Mouse (Mus musculus) limb, embryonic 14.5 days (tissue): ENCODE results near the gene Nsd2. TPM values are rescaled to one million over a fixed set of nuclear protein-coding genes. Genes with fewer than 3 reads are reported as not detected.

ENCODE experiments used
- ATAC-seq: fragments of 200-750 bp; cut with Nextera tagmentation; 2 replicates; pipeline ENCODE4 v1.8.0; 2017; ENCODE audit warnings: low read depth, moderate number of reproducible peaks, moderate TSS enrichment; ENCODE audit not compliant: low FRiP score
- DNase-seq: peaks from one replicate; pipeline ENCODE4 v3.0.0-alpha.2; 2015; ENCODE audit warnings: low spot score
- H3K27ac ChIP-seq: fragments of 300-500 bp; sonication (generic); replicated peaks from 2 replicates; pipeline ENCODE4 v1.5.1; 2014; ENCODE audit warnings: low read depth, mild to moderate bottlenecking, low read length, moderate library complexity, mixed read lengths
- H3K27me3 ChIP-seq: fragments of 300-500 bp; sonication (generic); 2 replicates; pipeline ENCODE4 v1.6.1; 2014; ENCODE audit warnings: low read length, mixed read lengths; ENCODE audit not compliant: control insufficient read depth, insufficient read depth
- H3K36me3 ChIP-seq: fragments of 300-500 bp; sonication (generic); 2 replicates; pipeline ENCODE4 v1.6.1; 2014; ENCODE audit warnings: mild to moderate bottlenecking, low read length, moderate library complexity, mixed read lengths; ENCODE audit not compliant: control insufficient read depth, insufficient read depth
- H3K4me1 ChIP-seq: fragments of 300-500 bp; sonication (generic); 2 replicates; pipeline ENCODE4 v1.6.1; 2014; ENCODE audit warnings: antibody characterized with exemption, low read length, mixed read lengths; ENCODE audit not compliant: control insufficient read depth, insufficient read depth
- H3K4me2 ChIP-seq: fragments of 300-500 bp; sonication (generic); replicated peaks from 2 replicates; pipeline ENCODE4 v1.6.1; 2014; ENCODE audit warnings: low read depth, mild to moderate bottlenecking, low read length, moderate library complexity; ENCODE audit not compliant: severe bottlenecking
- H3K4me3 ChIP-seq: fragments of 300-500 bp; sonication (generic); replicated peaks from 2 replicates; pipeline ENCODE4 v1.5.1; 2014; ENCODE audit warnings: low read length
- H3K9ac ChIP-seq: fragments of 300-500 bp; sonication (generic); 2 replicates; pipeline ENCODE4 v1.6.1; 2014; ENCODE audit warnings: mild to moderate bottlenecking, low read depth, low read length, moderate library complexity; ENCODE audit not compliant: severe bottlenecking
- H3K9me3 ChIP-seq: fragments of 300-500 bp; sonication (generic); 2 replicates; pipeline ENCODE4 v1.6.1; 2016; ENCODE audit warnings: low read length; ENCODE audit not compliant: control insufficient read depth
- POLR2A ChIP-seq: fragments of 200-500 bp; IDR thresholded peaks from 2 replicates; pipeline ENCODE4 v1.8.0; 2012; ENCODE audit warnings: inconsistent platforms, mild to moderate bottlenecking, moderate library complexity, borderline replicate concordance; ENCODE audit not compliant: insufficient read depth, insufficient read length; ENCODE audit errors: extremely low read depth
- WGBS: fragments of 180-500 bp; shearing (Covaris S2); extraction: QIAGEN DNeasy Blood & Tissue Kit; methylation state at CpG from one replicate; pipeline ENCODE4 v1.1.7; 2014; 5-methylcytosine and 5-hydroxymethylcytosine counted together
- polyA plus RNA-seq, 2 experiments: library from polyadenylated mRNA; depleted of rRNA in 1 of 2; stranded (reverse) in 1 of 2; unstranded in 1 of 2; fragments of >200 nt; fragmentation: Nextera tagmentation in 1 of 2; extraction: Ambion mirVana in 1 of 2; gene quantifications; 2 replicates each; pipeline versions ENCODE4 v1.2.1 to v1.2.3; 2012 to 2014

The Nsd2 gene
- polyA plus RNA-seq, 2 experiments, result 46.6 to 50.7 TPM

- H3K9ac ChIP-seq, result no peak overlapping the region
- H3K4me3 ChIP-seq, result no peak overlapping the region
- 96% methylated on average over 2 of the region's 2 CpGs for WGBS
- no peak for TF ChIP-seq POLR2A
- no peak overlapping the region for H3K4me2 ChIP-seq
- ATAC-seq (no peak), DNase-seq (no peak)
- H3K4me1 ChIP-seq, result no peaks in the 10 kb centered on the region
- no peak overlapping the region for H3K27ac ChIP-seq
- H3K9me3 ChIP-seq, result no peaks in the 10 kb centered on the region
- H3K27me3 ChIP-seq, result no peaks in the 10 kb centered on the region
- peaks cover 64% of the 10 kb centered on the region for H3K36me3 ChIP-seq
These were observed 99.5 kb downstream of the Nsd2 start for GRCm38 (mm10) chr5:33920037-33920436.

DNA sequence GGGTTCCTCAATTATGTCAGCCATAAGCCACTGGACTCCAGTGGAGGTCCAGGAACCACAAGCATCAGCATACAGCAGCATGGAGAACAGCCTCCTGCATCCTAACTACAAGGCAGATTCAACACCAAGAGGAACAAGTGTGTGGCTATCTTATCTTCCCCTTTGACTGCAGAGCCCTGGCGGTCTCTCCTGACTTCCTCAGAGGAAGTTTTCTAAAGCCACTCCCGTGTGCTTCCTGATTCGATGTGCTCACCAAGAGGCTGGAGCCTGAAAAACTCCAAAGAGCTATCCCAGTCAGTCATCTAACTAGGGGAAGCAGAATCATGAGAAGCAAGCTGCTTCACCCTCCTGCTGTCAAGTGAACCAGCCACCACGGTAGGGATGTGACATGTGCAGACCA, 100.4 kb downstream of the Nsd2 start:
- peaks cover 60% of the 10 kb centered on the region for H3K36me3 ChIP-seq
- H3K9me3 ChIP-seq, result no peaks in the 10 kb centered on the region
- no peak for ATAC-seq

DNA sequence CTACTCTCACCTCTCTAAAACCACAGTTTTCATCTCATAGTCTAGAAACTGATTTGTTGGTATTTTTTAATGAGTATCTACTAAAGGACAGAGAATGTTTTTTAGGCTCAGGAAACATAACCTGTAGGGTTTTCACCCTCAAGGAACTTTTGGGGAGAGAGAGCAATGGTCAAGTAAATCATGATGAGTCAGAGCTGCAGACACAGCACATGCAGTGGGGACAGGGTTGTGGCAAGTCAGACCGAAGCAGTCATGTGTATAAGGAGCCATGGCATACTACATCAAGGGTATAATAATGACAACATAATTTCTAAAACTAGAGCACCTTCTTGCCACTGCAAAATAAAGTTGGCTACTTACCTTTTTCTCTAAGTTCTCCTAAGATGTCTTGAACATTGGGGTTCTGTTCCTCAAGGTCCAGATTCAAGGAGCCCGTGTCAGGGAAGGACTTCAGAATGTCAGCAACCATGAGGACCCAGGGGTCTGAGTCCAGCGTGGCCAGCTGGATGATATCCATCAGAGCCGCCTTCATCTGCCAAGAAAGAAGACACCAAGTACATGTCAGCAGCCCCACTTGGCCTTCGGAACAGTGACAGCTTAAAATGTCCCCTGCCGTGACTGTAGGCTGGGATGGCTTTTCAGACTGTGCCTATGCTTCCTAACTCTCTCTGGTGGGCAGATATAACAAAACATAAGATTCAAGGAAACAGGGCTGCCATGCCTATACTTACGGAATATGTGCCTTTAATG, 101.1 kb downstream of the Nsd2 start:
- no peak for ATAC-seq
- Histone ChIP-seq H3K36me3 (peaks cover 53% of the 10 kb centered on the region), H3K4me3 (no peak overlapping the region), H3K9me3 (no peaks in the 10 kb centered on the region), H3K27me3 (no peaks in the 10 kb centered on the region), H3K4me1 (no peaks in the 10 kb centered on the region), H3K9ac (no peak overlapping the region), H3K27ac (no peak overlapping the region), H3K4me2 (no peak overlapping the region)
- DNase-seq, result no peak
- WGBS, result 91% methylated on average over 7 of the region's 7 CpGs
- no peak for TF ChIP-seq POLR2A

More for the DNA sequence above, 100.4 kb downstream of the Nsd2 start:
- H3K4me2 ChIP-seq, result no peak overlapping the region
- H3K4me1 ChIP-seq, result no peaks in the 10 kb centered on the region
- no peak overlapping the region for H3K4me3 ChIP-seq
- no peaks in the 10 kb centered on the region for H3K27me3 ChIP-seq
- WGBS, result 88% methylated on average over 4 of the region's 4 CpGs
- H3K27ac ChIP-seq, result no peak overlapping the region
- TF ChIP-seq POLR2A, result no peak
- no peak for DNase-seq
- H3K9ac ChIP-seq, result no peak overlapping the region

GRCm38 (mm10) chr5:33922566-33922965, 102.0 kb downstream of the Nsd2 start:
- Histone ChIP-seq H3K27ac (no peak overlapping the region), H3K4me3 (no peak overlapping the region), H3K4me1 (no peaks in the 10 kb centered on the region), H3K36me3 (peaks cover 45% of the 10 kb centered on the region), H3K9me3 (no peaks in the 10 kb centered on the region), H3K27me3 (no peaks in the 10 kb centered on the region), H3K9ac (no peak overlapping the region), H3K4me2 (no peak overlapping the region)
- ATAC-seq, result no peak
- WGBS, result 43% methylated on average over 2 of the region's 2 CpGs
- no peak for TF ChIP-seq POLR2A
- DNase-seq, result no peak

DNA sequence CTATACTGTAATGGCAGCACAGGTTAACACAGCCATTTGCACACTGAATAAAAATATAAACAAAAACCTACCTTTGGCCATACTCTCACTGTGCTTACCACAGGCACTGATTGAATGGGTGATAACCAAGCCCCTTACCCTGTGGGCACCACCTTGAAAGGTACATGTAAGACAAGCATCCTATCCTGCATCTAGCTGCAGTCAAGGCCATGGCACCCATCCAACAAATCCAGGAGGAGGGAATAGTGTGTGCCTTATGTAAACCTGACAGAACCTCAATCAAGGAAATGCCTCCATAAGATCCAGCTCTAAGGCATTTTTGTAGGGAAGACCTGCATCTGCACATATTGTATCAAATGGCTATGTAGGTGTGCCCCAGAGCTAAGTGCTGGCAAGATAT, 105.6 kb downstream of the Nsd2 start:
- Histone ChIP-seq H3K27ac (no peak overlapping the region), H3K36me3 (peaks cover 29% of the 10 kb centered on the region)
- no peak for DNase-seq

GRCm38 (mm10) chr5:33932413-33932812, 111.9 kb downstream of the Nsd2 start:
- Histone ChIP-seq H3K4me1 (peaks cover 15% of the 10 kb centered on the region), H3K27me3 (no peaks in the 10 kb centered on the region), H3K36me3 (peaks cover 21% of the 10 kb centered on the region), H3K9me3 (no peaks in the 10 kb centered on the region), H3K27ac (no peak overlapping the region), H3K9ac (no peak overlapping the region), H3K4me3 (no peak overlapping the region), H3K4me2 (no peak overlapping the region)
- no peak for TF ChIP-seq POLR2A
- DNase-seq, result no peak
- ATAC-seq, result no peak
- WGBS, result 78% methylated on average over 2 of the region's 2 CpGs

More for the DNA sequence above, 105.6 kb downstream of the Nsd2 start:
- no peak for ATAC-seq
- H3K9me3 ChIP-seq, result no peaks in the 10 kb centered on the region
- H3K4me2 ChIP-seq, result no peak overlapping the region
- H3K9ac ChIP-seq, result no peak overlapping the region
- no peak overlapping the region for H3K4me3 ChIP-seq
- H3K27me3 ChIP-seq, result no peaks in the 10 kb centered on the region
- no peak for TF ChIP-seq POLR2A
- no peaks in the 10 kb centered on the region for H3K4me1 ChIP-seq
